Mouse (Mus musculus) B cell, adult 67 days (primary cell): Measurements from ENCODE around the gene Dmbt1. TPM values are rescaled to one million over a fixed set of nuclear protein-coding genes. Genes with fewer than 3 reads are reported as not detected.

Experiments
- total RNA-seq, 2 experiments: library from RNA; stranded (reverse); gene quantifications; 4 replicates each; pipeline ENCODE4 v1.2.4; 2023

The Dmbt1 gene
- total RNA-seq, result under 1 TPM; 0.09 to 0.17 TPM

GRCm38 (mm10) chr7:131031755-131032154 lies at the start of gene Dmbt1:
Gene Dmbt1, plus strand, starts transcription at chr7:131032053.

GRCm38 (mm10) chr7:131146214-131146613 lies 114.4 kb downstream of the Dmbt1 start, which contains the start of gene 4933402N03Rik:
Gene 4933402N03Rik, minus strand, starts transcription at chr7:131146314.

Other genes with a start within 250 kb of the Dmbt1 start
- 10 to 100 TPM; 47.9 to 55.4 TPM for gene Plekha1, start 166.3 kb upstream of the Dmbt1 start, total RNA-seq
- gene Htra1, start 95.9 kb upstream of the Dmbt1 start, total RNA-seq, result not detected
- gene 4933402N03Rik, start 114.3 kb downstream of the Dmbt1 start, total RNA-seq, result not detected
- gene 5430419D17Rik, start 142.3 kb downstream of the Dmbt1 start, total RNA-seq, result not detected